Mouse (Mus musculus) frontal cortex, adult 2 months (tissue): ENCODE measurements at regions not wholly inside any gene's neighbourhood (a gene's known extent, or its start where the extent isn't known, plus 50 kb on each side); places are given as distances from the start of the nearest gene placed in this dataset.
A peak's percentile ranks its signal among the peaks of the same experiment; 100 is the strongest.

ENCODE experiments used
- DNase-seq, 2 experiments: peaks; one replicate each; pipeline ENCODE4 v3.0.0; 2022; ENCODE audit warnings: low spot score in 1 of 2; ENCODE audit errors: extremely low spot score in 1 of 2

DNA sequence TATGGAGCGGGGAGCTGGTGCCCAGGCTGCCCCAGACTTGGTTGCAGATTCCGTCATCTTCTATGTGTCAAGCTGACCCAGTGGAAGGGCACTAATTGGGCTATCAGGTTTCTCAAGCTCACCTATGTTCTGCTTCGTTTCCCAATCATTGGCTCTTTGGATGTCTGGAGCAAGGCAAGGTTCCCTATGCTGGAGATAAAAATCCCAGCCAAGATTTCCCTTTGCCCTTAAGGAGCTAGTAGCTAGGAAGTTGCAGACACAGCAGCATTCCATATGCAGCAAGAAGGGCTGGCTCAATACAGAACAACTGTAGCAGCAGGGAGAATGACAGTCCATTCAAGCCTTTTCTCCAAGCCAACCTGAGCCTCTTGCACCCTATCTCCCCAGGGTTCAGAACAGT lies 159.2 kb upstream of the Zfp706 start:
- DNase-seq, result no peak

DNA sequence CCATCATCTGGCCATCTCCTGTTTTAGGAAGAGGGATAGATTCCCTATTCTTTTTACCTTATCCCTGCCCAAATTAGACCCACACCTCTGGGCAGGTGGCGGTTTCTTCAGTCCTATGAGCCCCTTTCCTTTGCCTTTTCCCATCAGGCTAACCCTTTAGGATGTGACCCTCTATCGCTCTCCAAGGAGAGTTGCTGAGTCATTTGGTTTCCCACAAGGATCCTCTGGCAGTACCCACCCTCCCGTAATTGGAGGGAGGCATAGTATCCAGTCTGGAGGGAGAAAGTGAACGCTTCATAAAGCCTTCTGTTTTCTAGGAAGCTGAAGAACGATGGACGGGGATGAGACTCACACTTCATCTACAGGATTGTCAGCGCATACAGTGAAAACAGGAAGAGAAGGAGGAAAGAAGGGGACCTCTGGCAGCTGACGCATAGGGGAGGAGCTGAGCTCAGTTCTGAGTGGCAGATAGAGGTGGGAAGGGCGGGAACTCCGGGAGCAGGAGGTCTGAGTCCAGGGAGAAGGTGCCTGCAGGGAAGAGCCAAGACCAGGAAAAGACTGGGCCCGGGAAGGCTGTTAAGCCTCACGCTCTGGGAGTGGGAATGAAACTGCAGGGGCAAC lies 158.4 kb upstream of the Zfp706 start:
- DNase-seq, result no peak

DNA sequence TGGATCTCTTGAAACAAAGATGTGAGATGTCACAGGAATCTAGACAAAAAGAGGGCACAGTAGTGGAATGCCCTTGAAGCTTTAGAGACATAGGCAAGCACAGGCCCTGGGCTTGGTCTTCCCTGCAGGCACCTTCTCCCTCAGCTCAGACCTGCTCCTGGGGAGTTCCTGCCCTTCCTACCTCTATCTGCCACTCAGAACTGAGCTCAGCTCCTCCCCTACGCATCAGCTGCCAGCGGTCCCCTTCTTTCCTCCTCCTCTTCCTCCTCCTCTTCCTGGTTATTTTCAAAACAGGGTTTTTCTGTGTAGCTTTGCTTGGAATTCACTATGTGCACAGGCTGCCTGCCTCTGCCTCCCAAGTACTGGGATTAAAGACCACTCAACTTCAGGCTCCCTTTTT lies 157.6 kb upstream of the Zfp706 start:
- DNase-seq, result no peak

DNA sequence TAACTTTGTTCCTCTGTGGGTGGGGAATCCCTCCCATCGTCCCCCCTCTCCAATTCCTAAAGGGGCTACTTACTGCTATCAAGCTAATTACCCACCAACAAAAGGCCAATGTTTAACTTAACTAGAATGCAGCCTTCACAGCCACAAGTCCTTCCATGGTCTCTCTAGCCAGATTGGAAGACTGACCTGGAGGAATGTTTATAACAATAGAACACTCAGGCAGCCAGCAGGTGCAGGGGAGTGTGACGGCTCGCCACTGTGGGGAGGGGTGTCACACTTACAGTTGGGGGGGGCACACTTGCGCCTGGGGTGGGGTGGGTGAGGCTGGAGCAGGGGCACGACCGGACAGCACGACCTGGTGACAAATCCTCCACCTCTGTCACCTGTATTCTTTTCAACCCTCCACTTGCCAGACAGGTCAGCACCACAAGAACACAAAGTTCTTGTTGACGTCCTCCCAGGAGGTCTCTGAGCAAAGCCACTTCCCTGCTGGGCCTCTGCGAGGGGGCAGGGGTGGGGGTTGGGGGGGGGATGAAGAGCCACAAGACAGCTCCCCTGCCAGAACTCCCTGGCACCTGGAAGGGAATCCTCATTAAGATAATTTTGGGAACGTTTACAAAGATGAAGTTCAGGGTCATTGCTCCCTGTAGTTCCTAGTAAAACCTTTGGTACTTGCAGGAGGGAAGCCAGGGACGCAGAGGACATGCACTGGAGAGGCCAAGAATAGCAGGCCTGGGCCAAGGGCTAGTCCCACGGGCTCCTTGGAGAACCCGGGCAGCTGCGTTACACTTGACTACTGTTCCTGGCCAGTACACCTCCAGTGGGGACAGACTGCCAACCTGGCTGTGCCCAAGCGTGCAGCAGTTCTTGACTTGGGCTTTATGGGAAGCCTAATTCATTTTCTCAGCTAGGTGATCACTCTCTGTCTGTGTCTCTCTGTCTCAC lies 156.9 kb upstream of the Zfp706 start:
- DNase-seq, result no peak

GRCm38 (mm10) chr15:37159956-37160355 lies 152.4 kb upstream of the Zfp706 start:
- DNase-seq, result no peak

- no peak for DNase-seq
Observed at GRCm38 (mm10) chr15:37159349-37159748, 151.8 kb upstream of the Zfp706 start.

DNA sequence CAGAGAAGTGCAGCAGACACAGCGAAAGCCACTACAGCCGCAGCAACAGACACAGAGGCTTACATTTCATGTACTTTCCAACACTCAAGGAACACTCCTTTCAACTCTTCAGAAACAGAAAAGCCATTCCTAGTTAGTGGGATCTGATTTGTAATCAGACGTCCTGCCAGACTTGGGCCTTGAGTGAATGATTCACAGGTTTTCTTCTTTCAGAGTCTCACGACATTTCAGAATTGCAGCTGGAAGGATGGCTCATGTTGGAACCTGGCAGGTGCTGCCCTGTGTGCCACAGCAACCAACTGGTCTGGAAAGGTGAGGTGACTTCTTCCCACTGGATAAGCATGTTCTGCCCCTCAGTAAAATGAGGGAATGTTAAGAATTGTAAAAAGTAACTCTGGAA lies 149.8 kb upstream of the Zfp706 start:
- DNase-seq, result no peak

- no peak for DNase-seq
Observed at GRCm38 (mm10) chr15:37154934-37155333, 147.4 kb upstream of the Zfp706 start.

DNA sequence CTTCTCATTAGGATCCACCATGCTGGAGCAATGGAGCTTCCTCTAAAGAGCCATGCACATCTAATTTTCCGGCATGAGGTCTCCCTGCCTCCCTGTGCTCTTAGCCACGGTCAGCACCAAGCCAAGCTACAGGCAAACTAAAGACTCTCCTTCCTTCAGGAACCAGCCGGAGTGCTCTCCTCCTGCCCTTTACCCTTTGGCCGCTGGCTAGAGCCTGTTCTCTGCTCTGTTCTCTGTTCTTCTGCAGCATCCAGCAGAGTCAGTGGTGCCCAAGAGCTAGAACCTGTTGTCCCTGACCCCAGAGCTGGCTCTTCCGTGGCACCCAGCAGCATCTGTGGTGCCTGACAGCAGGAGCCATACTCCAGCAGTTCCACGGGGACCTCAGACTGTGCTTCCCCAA lies 145.6 kb upstream of the Zfp706 start:
- DNase-seq, result no peak

GRCm38 (mm10) chr15:37135590-37136164 lies 128.1 kb upstream of the Zfp706 start:
- no peak for DNase-seq

- peak in 1 of 2 experiments; percentile 57 for DNase-seq
Observed at GRCm38 (mm10) chr15:37134913-37135589, 127.5 kb upstream of the Zfp706 start.

DNA sequence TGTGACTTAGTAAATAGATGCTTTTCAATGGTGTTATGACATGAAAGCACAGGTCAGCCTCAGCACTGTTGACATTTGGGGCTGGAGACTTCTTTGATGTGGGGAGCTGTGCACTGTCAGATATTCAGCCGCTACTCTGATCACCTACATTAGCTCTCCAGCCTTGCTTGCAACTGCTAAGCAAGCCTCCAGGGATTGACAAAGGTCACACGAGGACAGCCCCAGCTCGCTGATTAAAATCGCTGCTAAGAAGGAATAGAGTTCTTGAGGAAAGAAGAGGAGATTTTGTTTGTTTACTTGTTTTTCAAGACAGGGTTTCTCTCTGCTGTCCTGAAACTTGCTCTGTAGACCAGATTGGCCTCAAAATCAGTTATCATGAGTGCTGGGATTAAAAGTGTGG lies 126.8 kb upstream of the Zfp706 start:
- no peak for DNase-seq

DNA sequence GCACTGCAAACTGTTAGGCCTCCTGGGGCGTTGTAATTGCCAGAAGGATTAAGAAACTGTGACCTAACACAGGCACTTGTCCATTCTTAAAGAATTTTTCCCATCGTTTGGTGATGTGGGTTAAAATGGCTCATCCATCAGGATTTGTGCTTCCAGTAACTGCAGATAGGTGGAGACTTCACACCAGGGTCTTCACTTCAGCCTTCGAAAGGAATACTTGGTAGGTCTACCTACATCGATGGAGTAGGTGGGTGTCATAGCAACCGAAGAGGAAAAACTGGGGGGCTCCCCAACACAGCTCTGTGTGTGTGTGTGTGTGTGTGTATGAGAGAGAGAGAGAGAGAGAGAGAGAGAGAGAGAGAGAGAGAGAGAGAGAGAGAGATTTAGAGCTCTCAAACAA lies 126.3 kb upstream of the Zfp706 start:
- DNase-seq, result no peak

DNA sequence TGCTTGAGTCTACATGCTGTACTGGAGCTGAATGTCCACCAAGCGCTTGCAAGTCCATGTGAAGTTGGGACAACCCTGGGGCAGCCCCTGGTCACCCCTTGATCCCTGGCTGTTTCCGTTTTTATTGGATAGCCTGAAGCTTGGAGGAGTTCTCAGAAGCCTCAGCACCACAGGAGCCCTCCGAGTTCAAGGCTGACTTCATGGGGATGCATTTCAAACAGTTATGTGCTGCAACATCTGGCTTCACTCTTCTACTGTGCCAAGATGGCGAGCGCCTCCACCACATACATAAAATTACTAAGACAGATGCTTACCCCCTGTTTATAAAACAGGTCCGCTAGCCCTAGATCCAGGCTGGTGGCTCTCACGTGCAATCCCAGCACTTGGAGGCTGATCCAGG lies 120.1 kb upstream of the Zfp706 start:
- DNase-seq, result no peak

DNA sequence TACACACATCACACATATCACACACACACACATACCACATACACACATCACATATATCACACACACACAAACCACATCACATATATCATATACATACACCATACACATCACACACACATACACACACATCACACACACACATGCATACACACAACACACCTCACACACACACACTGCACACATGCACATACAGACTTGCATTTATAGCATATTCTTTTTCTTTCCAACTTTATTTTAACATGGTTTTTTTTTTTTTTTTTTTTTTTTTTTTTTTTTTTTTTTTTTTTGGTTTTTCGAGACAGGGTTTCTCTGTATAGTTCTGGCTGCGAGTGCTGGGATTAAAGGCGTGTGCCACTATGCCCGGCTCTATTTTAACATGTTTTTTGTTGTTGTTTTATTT lies 119.6 kb upstream of the Zfp706 start:
- no peak for DNase-seq

DNA sequence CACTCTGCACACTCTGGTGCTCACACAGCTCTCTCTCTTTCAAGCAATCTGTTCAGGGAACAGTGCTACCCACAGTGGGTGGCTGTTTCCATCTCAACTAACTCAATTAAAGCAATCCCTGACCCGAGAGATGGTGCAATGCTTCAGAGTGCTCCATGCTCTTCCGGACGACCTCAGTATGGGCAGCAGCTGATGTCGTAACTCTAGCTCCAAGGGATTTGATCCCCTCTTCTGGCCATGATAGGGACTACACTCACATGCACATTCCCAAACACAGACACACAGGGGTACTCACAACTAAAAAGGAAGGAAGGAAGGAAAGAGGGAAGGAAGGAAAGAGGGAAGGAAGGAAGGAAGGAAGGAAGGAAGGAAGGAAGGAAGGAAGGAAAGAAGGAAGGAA lies 118.2 kb upstream of the Zfp706 start:
- DNase-seq, result no peak

DNA sequence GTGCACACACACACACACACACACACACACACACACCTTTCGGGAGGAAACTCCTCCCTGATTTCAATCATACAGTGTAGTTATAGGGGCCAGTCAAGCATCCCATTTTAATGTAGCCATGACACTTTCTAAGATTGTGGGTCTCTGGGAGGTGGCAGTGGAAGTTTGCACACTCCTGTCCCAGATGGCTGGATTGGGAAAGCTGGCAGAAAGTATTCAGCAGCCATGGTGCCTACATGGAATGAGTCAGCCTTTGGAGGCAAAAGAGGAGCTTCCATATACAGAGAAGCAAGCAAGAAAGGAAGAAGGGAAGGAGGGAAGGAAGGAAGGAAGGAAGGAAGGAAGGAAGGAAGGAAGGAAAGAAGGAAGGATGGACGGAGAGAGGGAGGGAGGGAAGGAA lies 117.4 kb upstream of the Zfp706 start:
- DNase-seq, result peak in 1 of 2 experiments; percentile 56

DNA sequence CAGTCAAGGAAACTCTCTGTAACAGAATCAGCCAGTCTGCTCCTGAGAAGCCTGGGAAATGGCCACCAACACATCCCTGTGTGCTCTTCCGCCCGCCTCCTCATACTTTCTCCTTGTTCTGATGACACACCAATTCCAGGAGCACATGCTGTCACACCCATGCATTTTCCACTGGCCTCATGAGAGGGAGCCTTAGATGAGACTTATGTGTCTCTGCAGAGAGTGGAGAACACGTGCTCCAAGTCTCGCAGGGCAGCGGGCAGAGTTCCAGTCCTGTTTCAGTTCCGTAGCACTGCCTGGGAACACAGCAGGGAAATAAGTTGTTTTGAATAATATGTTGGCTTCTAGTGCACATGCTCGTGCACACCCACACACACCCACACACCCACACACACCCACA lies 116.7 kb upstream of the Zfp706 start:
- peak in 1 of 2 experiments; percentile 68 for DNase-seq

DNA sequence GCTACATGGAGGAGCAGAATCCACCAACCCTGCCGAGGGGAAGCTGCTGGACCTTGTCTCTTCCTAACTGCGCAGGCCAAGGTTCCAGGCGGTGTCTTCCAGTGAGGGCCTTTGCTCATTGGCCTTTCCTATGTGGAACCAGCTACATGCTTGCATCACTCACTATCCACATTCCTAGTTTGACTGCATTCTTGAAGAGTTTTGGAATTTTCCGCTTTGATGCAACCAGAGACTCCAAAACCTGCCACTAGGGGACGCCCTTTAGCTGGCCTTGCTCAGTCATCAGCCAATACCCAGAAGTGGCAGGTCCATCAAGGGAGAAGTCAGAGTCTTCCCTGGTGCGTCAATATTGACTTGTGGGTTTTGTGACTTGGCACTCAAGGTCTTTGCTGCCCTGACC lies 112.8 kb upstream of the Zfp706 start:
- DNase-seq, result peak; percentile 49 to 94

DNA sequence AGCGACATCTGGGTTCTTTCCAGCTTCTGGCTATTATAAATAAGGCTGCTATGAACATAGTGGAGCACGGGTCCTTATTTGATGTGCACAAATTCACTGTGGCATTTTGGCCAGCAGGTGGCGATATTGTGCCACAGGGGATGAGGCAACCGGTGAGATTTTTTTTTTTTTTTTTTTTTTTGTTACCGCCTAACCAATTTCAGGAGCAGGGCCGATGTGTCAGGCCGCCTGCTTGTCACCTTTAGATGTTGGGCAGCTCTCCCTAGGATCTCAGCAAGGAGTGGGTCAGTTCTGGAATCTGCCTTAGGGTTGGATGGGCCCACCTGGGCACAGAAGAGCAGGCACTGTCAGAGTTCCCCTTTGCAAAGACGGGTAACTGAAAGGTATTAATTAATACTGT lies 106.5 kb upstream of the Zfp706 start:
- peak in 1 of 2 experiments; percentile 87 for DNase-seq

DNA sequence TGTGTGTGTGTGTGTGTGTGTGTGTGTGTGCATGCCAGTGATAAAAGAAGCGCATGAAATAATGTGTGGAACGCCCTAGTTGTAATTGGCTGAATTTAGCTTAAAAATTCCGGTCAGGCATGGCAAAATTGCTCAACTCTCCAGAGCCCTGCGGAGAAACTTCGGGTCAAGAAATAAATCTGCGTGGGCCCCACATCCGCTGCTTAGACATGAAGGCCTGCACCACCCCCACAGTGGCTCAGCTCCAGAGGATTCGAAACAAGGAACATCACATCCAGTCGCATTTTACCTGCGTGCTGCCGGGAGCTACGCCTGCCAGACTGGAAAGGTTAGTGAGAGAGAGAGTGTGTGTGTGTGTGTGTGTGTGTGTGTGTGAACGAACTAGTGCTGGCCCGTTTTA lies 102.9 kb upstream of the Zfp706 start:
- no peak for DNase-seq
